Mouse (Mus musculus): ENCODE data around the gene Gm13697. TPM values are rescaled to one million over a fixed set of nuclear protein-coding genes. Genes with fewer than 3 reads are reported as not detected.

Gene Gm13697
- polyA plus RNA-seq, 1 experiment from 2014 or later: not detected

GRCm38 (mm10) chr2:84035997-84036396 lies 51.5 kb downstream of the Gm13697 start:
- no peak overlapping the region for H3K27ac ChIP-seq
- 84% methylated on average over 4 of the region's 4 CpGs for WGBS
- H3K4me2 ChIP-seq: no peak overlapping the region
- H3K27me3 ChIP-seq: no peaks in the 10 kb centered on the region
- no peak for ATAC-seq (ENCODE audit: insufficient number of reproducible peaks, insufficient read depth, low FRiP score, low TSS enrichment, low read depth)
- no peaks in the 10 kb centered on the region for H3K9me3 ChIP-seq
- H3K36me3 ChIP-seq: no peaks in the 10 kb centered on the region
- H3K9ac ChIP-seq (replicated peaks): no peak overlapping the region
- no peaks in the 10 kb centered on the region; the same call in 1 of the 2 replicates for H3K4me1 ChIP-seq (replicated peaks)
- no peak overlapping the region for H3K4me3 ChIP-seq (replicated peaks)

Other genes starting within 250 kb of the Gm13697 start
- gene Fam171b, start 172.1 kb upstream of the Gm13697 start, polyA plus RNA-seq (2016; fragmentation: Nextera tagmentation; extraction: Ambion mirVana): 18.3 TPM in 2 replicates
- gene Zswim2, start 43.5 kb upstream of the Gm13697 start, polyA plus RNA-seq (2016; fragmentation: Nextera tagmentation; extraction: Ambion mirVana): not detected in 2 replicates
- not detected in 2 replicates for gene Gm13698, start 29.1 kb upstream of the Gm13697 start, polyA plus RNA-seq (2016; fragmentation: Nextera tagmentation; extraction: Ambion mirVana)
- gene Gm13693, start 23.2 kb upstream of the Gm13697 start, polyA plus RNA-seq (2016; fragmentation: Nextera tagmentation; extraction: Ambion mirVana): not detected in 2 replicates
- not detected in 2 replicates for gene Gm13695, start 17.4 kb upstream of the Gm13697 start, polyA plus RNA-seq (2016; fragmentation: Nextera tagmentation; extraction: Ambion mirVana)
- not detected in 2 replicates for gene Gm13696, start 11.6 kb upstream of the Gm13697 start, polyA plus RNA-seq (2016; fragmentation: Nextera tagmentation; extraction: Ambion mirVana)
- gene Gm13694, start 5.8 kb upstream of the Gm13697 start, polyA plus RNA-seq (2016; fragmentation: Nextera tagmentation; extraction: Ambion mirVana): not detected in 2 replicates
- gene Gm13691, start 5.8 kb downstream of the Gm13697 start, polyA plus RNA-seq (2016; fragmentation: Nextera tagmentation; extraction: Ambion mirVana): not detected in 2 replicates